Mouse (Mus musculus): ENCODE results near the gene Nelfe.
A peak's percentile ranks its signal among the peaks of the same experiment; 100 is the strongest.

The Nelfe gene

GRCm38 (mm10) chr17:34847192-34847591 is 3.0 kb upstream of the Nelfe start:
- no peak for DNase-seq (ENCODE audit: extremely low spot score)

- DNase-seq (ENCODE audit: extremely low spot score) = no peak
These were observed 2.6 kb upstream of the Nelfe start for GRCm38 (mm10) chr17:34847615-34848014.

GRCm38 (mm10) chr17:34850517-34851125 is 430 bp downstream of the Nelfe start:
- DNase-seq (ENCODE audit: extremely low spot score) = no peak

- no peak for DNase-seq (ENCODE audit: extremely low spot score)
These were observed 3.3 kb downstream of the Nelfe start for GRCm38 (mm10) chr17:34853511-34853910.

- DNase-seq (ENCODE audit: extremely low spot score) = no peak
These were observed 4.6 kb downstream of the Nelfe start for GRCm38 (mm10) chr17:34854761-34855160.

GRCm38 (mm10) chr17:34855825-34856224 is 5.6 kb downstream of the Nelfe start:
- DNase-seq (ENCODE audit: extremely low spot score) = peak; percentile 42

GRCm38 (mm10) chr17:34858670-34859069 is 8.5 kb downstream of the Nelfe start:
- DNase-seq (ENCODE audit: extremely low spot score) = no peak

GRCm38 (mm10) chr17:34860514-34860913 is 10.3 kb downstream of the Nelfe start:
- no peak for DNase-seq (ENCODE audit: extremely low spot score)

GRCm38 (mm10) chr17:34861704-34862415 is 11.7 kb downstream of the Nelfe start:
- DNase-seq (ENCODE audit: extremely low spot score) = no peak

- no peak for DNase-seq (ENCODE audit: extremely low spot score)
These were observed 12.4 kb downstream of the Nelfe start, which contains the start of gene Cfb for GRCm38 (mm10) chr17:34862416-34863081. Gene Cfb, minus strand, starts transcription at chr17:34862518.

- DNase-seq (ENCODE audit: extremely low spot score) = no peak
These were observed 15.8 kb downstream of the Nelfe start for GRCm38 (mm10) chr17:34865981-34866380.

- no peak for DNase-seq (ENCODE audit: extremely low spot score)
These were observed 24.1 kb downstream of the Nelfe start for GRCm38 (mm10) chr17:34874321-34874720.

- no peak for DNase-seq (ENCODE audit: extremely low spot score)
These were observed 29.2 kb downstream of the Nelfe start, which contains the start of gene Zbtb12 for GRCm38 (mm10) chr17:34879336-34879879. Gene Zbtb12, plus strand, starts transcription at chr17:34879483.

- no peak for DNase-seq (ENCODE audit: extremely low spot score)
These were observed 31.0 kb downstream of the Nelfe start for GRCm38 (mm10) chr17:34881166-34881565.

- no peak for DNase-seq (ENCODE audit: extremely low spot score)
These were observed 31.6 kb downstream of the Nelfe start, which contains the start of gene Gm20547 for GRCm38 (mm10) chr17:34881683-34882310. Gene Gm20547, minus strand, starts transcription at chr17:34882042.

GRCm38 (mm10) chr17:34883332-34883731 is 33.1 kb downstream of the Nelfe start:
- DNase-seq (ENCODE audit: extremely low spot score) = no peak

- no peak for DNase-seq (ENCODE audit: extremely low spot score)
These were observed 34.5 kb downstream of the Nelfe start for GRCm38 (mm10) chr17:34884704-34885103.

GRCm38 (mm10) chr17:34885615-34886014 is 35.4 kb downstream of the Nelfe start:
- no peak for DNase-seq (ENCODE audit: extremely low spot score)

GRCm38 (mm10) chr17:34887942-34888341 is 37.8 kb downstream of the Nelfe start:
- DNase-seq (ENCODE audit: extremely low spot score) = no peak

GRCm38 (mm10) chr17:34890074-34890743 is 40.0 kb downstream of the Nelfe start:
- DNase-seq (ENCODE audit: extremely low spot score) = no peak

- no peak for DNase-seq (ENCODE audit: extremely low spot score)
These were observed 41.2 kb downstream of the Nelfe start for GRCm38 (mm10) chr17:34891377-34891776.

Data from embryo, embryonic 9.5 days (tissue).